Mouse (Mus musculus) liver, postnatal 0 days (tissue): ENCODE measurements at regions not wholly inside any gene's neighbourhood (a gene's known extent, or its start where the extent isn't known, plus 50 kb on each side); places are given as distances from the start of the nearest gene placed in this dataset.

Experiments used
- CTCF ChIP-seq: sonication (generic); IDR thresholded peaks from 2 replicates; pipeline ENCODE4 v1.5.1; 2016; ENCODE audit warnings: antibody characterized with exemption, low read depth
- EP300 ChIP-seq: IDR thresholded peaks from 2 replicates; pipeline ENCODE4 v1.6.1; 2016; ENCODE audit warnings: antibody characterized with exemption, low read depth, mild to moderate bottlenecking

DNA sequence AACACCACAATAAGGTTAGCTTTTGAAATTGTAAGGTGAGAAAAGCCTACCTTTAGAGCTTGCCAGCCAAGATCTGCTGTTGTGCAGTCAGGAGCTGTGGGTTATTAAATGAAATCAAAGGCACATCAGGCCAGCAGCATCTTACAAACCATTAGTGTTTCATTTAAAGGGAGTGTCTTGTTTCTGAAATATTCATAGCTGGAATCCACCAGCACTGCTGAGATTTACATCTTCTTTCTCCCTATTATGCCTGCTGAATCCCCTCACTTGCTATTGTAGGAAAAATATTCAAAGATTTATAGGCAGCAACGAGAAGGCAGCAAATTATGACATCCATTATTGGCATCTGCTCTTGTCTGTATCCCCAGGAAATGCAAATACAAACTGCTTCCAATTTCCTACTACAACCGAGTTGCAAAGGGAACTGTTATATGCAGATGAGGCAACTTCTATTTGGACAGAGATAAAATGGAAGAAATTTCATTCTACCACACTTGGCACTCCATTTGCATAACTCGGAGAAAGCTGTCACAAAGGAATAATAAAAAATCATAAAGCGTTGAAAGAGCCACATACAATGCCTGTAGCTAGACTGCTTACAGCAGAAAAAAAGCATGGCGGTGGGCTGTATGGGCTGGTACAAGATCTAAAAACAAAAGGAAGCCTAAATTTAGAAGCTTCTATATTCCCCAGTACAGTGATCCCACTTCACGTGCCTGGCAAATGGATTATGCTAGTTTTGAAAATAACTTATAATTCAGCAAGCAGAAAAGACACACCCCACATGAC, 60.3 kb upstream of the Prkd1 start:
- TF ChIP-seq EP300 (no peak), CTCF (no peak)
